ENCODE assay signal across 10 mouse cellular contexts in genomic region chr1:183055608-183056288, GRCm38 (mm10).
DNase-seq lines count a peak whose midpoint lies in the region; ATAC-seq and TF ChIP-seq lines count a peak whose summit lies in the region.
"Had no signal": no experiment of that assay in that cellular context is flagged by ENCODE, and none has a peak within 500 bp of the region (broad histone marks: within the 10 kb centered on the region; RNA-seq: fewer than 3 reads in every experiment).

No protein-coding gene starts in this region.

- DNase-seq in cerebellum, postnatal 14 days = peak; percentile 32 to 62
- DNase-seq in cerebellum, adult 9-11 months = no peak
- peak; percentile 66 for DNase-seq in 3T3-L1 (ENCODE audit: low read depth, low spot score)
- DNase-seq in heart, adult 9 months (ENCODE audit: low spot score in 2 of 2) = peak; percentile 72 to 86
- DNase-seq in kidney, postnatal 0 days (ENCODE audit: low spot score) = peak; percentile 80
- no peak for DNase-seq in right cerebral cortex, adult 18-20 months
- DNase-seq in frontal cortex, postnatal 36 days (ENCODE audit: low spot score in 2 of 2) = no peak
- DNase-seq in layer of hippocampus, adult 8-10 months (ENCODE audit: low spot score in 2 of 2) = no peak
- DNase-seq: liver, embryonic 13.5 days had no signal

- ATAC-seq in kidney, postnatal 0 days (replicated peaks; ENCODE audit: low FRiP score, low read depth) = peak; percentile 60; the same call in 1 of the 2 replicates

- peaks cover 9% of the 10 kb centered on the region for H3K4me1 ChIP-seq in kidney, postnatal 0 days (replicated peaks; ENCODE audit: insufficient read depth, low read length)
- H3K4me1 ChIP-seq: liver, embryonic 13.5 days had no signal

- H3K4me2 ChIP-seq in kidney, postnatal 0 days (ENCODE audit: low read length) = no peak overlapping the region
- H3K4me2 ChIP-seq: liver, embryonic 13.5 days had no signal

- 29% methylated on average over 2 of the region's 2 CpGs for WGBS in kidney, postnatal 0 days

- H3K27ac ChIP-seq in kidney, postnatal 0 days = no peak overlapping the region
- H3K27ac ChIP-seq: liver, embryonic 13.5 days had no signal

- H3K4me3 ChIP-seq in kidney, postnatal 0 days (replicated peaks; ENCODE audit: low read depth, low read length) = no peak overlapping the region
- H3K4me3 ChIP-seq: erythroblast, embryonic 14.5 days; liver, embryonic 13.5 days had no signal

- no peak overlapping the region for H3K9ac ChIP-seq in kidney, postnatal 0 days (ENCODE audit: low read depth, low read length)
- H3K9ac ChIP-seq: liver, embryonic 13.5 days had no signal

- TF ChIP-seq CTCF in kidney, postnatal 0 days (IDR thresholded peaks at IDR 0.05; ENCODE audit: low read depth) = no peak

- H3K27me3 ChIP-seq in kidney, postnatal 0 days (ENCODE audit: insufficient read depth, low read length) = no peaks in the 10 kb centered on the region
- H3K27me3 ChIP-seq: liver, embryonic 13.5 days had no signal

- no peaks in the 10 kb centered on the region for H3K9me3 ChIP-seq in kidney, postnatal 0 days (replicated peaks; ENCODE audit: low read length)
- H3K9me3 ChIP-seq: liver, embryonic 13.5 days had no signal

- H3K36me3 ChIP-seq in kidney, postnatal 0 days (ENCODE audit: insufficient read depth, low read length) = no peaks in the 10 kb centered on the region
- H3K36me3 ChIP-seq: liver, embryonic 13.5 days had no signal

Comparison
In these comparisons a context has a peak if more than half of its experiments do, and no peak if none do; other contexts are left out.
1. DNase-seq: peak in cerebellum, postnatal 14 days (2 of 2), 3T3-L1 (single experiment), heart, adult 9 months (2 of 2) and kidney, postnatal 0 days (single experiment); none in cerebellum, adult 9-11 months (single experiment), right cerebral cortex, adult 18-20 months (single experiment), frontal cortex, postnatal 36 days (0 of 2) and layer of hippocampus, adult 8-10 months (0 of 2).